Mouse (Mus musculus): ENCODE measurements around the gene Rhox3g. TPM values are rescaled to one million over a fixed set of nuclear protein-coding genes. Genes with fewer than 3 reads are reported as not detected.
"Not testable (repeated sequence)": the region's sequence is repeated elsewhere in the genome, so short reads cannot be mapped to it uniquely, and the experiment has no call there.

The Rhox3g gene
- not detected for polyA plus RNA-seq (2012; fragmentation: generic; extraction: Trizol)
- long read RNA-seq, experiment 1, result 0 reads
- long read RNA-seq, experiment 2, result 0 reads

- not testable (repeated sequence) for H3K36me3 ChIP-seq (ENCODE audit: control insufficient read depth, insufficient read depth); H3ac ChIP-seq (ENCODE audit: control insufficient read depth, insufficient read length, low read depth); H3K27me3 ChIP-seq (ENCODE audit: control insufficient read depth, insufficient read depth, insufficient read length); H3K4me3 ChIP-seq (ENCODE audit: insufficient read depth, poor library complexity, severe bottlenecking); H3K79me3 ChIP-seq (ENCODE audit: low read depth); H3K79me2 ChIP-seq (ENCODE audit: control insufficient read depth, insufficient read depth)
These were observed at the start of gene Rhox3g for GRCm38 (mm10) chrX:37628512-37628911. Rhox3g (minus strand) TSS chrX:37628612.

- H3K79me3 ChIP-seq (ENCODE audit: low read depth); H3K36me3 ChIP-seq (ENCODE audit: control insufficient read depth, insufficient read depth); H3K4me3 ChIP-seq (ENCODE audit: insufficient read depth, poor library complexity, severe bottlenecking); H3K79me2 ChIP-seq (ENCODE audit: control insufficient read depth, insufficient read depth); H3ac ChIP-seq (ENCODE audit: control insufficient read depth, insufficient read length, low read depth); H3K27me3 ChIP-seq (ENCODE audit: control insufficient read depth, insufficient read depth, insufficient read length): not testable (repeated sequence)
These were observed 44.8 kb upstream of the Rhox3g start, which contains the start of gene Rhox2h for GRCm38 (mm10) chrX:37673177-37673576. Rhox2h (minus strand) TSS chrX:37673277.

GRCm38 (mm10) chrX:37668664-37669063 lies 40.3 kb upstream of the Rhox3g start, which contains the start of gene Rhox3h:
Rhox3h (minus strand) TSS chrX:37668764.
- not testable (repeated sequence) for H3K27me3 ChIP-seq (ENCODE audit: control insufficient read depth, insufficient read depth, insufficient read length); H3K4me3 ChIP-seq (ENCODE audit: insufficient read depth, poor library complexity, severe bottlenecking); H3ac ChIP-seq (ENCODE audit: control insufficient read depth, insufficient read length, low read depth); H3K36me3 ChIP-seq (ENCODE audit: control insufficient read depth, insufficient read depth); H3K79me3 ChIP-seq (ENCODE audit: low read depth); H3K79me2 ChIP-seq (ENCODE audit: control insufficient read depth, insufficient read depth)

GRCm38 (mm10) chrX:37651227-37651626 lies 22.8 kb upstream of the Rhox3g start, which contains the start of gene Rhox4g:
Rhox4g (minus strand) TSS chrX:37651327.
- H3K4me3 ChIP-seq (ENCODE audit: insufficient read depth, poor library complexity, severe bottlenecking); H3ac ChIP-seq (ENCODE audit: control insufficient read depth, insufficient read length, low read depth); H3K79me3 ChIP-seq (ENCODE audit: low read depth); H3K79me2 ChIP-seq (ENCODE audit: control insufficient read depth, insufficient read depth); H3K27me3 ChIP-seq (ENCODE audit: control insufficient read depth, insufficient read depth, insufficient read length); H3K36me3 ChIP-seq (ENCODE audit: control insufficient read depth, insufficient read depth): not testable (repeated sequence)

GRCm38 (mm10) chrX:37643370-37643769 lies 15.0 kb upstream of the Rhox3g start, which contains the start of gene Rhox2g:
Rhox2g (minus strand) TSS chrX:37643470.
- not testable (repeated sequence) for H3K36me3 ChIP-seq (ENCODE audit: control insufficient read depth, insufficient read depth); H3ac ChIP-seq (ENCODE audit: control insufficient read depth, insufficient read length, low read depth); H3K4me3 ChIP-seq (ENCODE audit: insufficient read depth, poor library complexity, severe bottlenecking); H3K27me3 ChIP-seq (ENCODE audit: control insufficient read depth, insufficient read depth, insufficient read length); H3K79me2 ChIP-seq (ENCODE audit: control insufficient read depth, insufficient read depth); H3K79me3 ChIP-seq (ENCODE audit: low read depth)

- not testable (repeated sequence) for H3K36me3 ChIP-seq (ENCODE audit: control insufficient read depth, insufficient read depth); H3K79me2 ChIP-seq (ENCODE audit: control insufficient read depth, insufficient read depth); H3K4me3 ChIP-seq (ENCODE audit: insufficient read depth, poor library complexity, severe bottlenecking); H3ac ChIP-seq (ENCODE audit: control insufficient read depth, insufficient read length, low read depth); H3K79me3 ChIP-seq (ENCODE audit: low read depth); H3K27me3 ChIP-seq (ENCODE audit: control insufficient read depth, insufficient read depth, insufficient read length)
These were observed 20.8 kb downstream of the Rhox3g start, which contains the start of gene Rhox4f for GRCm38 (mm10) chrX:37607604-37608003. Rhox4f (minus strand) TSS chrX:37607704.

GRCm38 (mm10) chrX:37580692-37581091 lies 47.7 kb downstream of the Rhox3g start, which contains the start of gene Rhox3f:
Rhox3f (plus strand) TSS chrX:37580992.
- H3K36me3 ChIP-seq (ENCODE audit: control insufficient read depth, insufficient read depth); H3K79me2 ChIP-seq (ENCODE audit: control insufficient read depth, insufficient read depth); H3K27me3 ChIP-seq (ENCODE audit: control insufficient read depth, insufficient read depth, insufficient read length); H3K4me3 ChIP-seq (ENCODE audit: insufficient read depth, poor library complexity, severe bottlenecking); H3ac ChIP-seq (ENCODE audit: control insufficient read depth, insufficient read length, low read depth); H3K79me3 ChIP-seq (ENCODE audit: low read depth): not testable (repeated sequence)

Other genes with a start within 250 kb of the Rhox3g start
- gene Rhox3a2, start 248.6 kb downstream of the Rhox3g start, polyA plus RNA-seq (2012; fragmentation: generic; extraction: Trizol), result not detected
- not detected for gene Rhox4a2, start 237.8 kb downstream of the Rhox3g start, polyA plus RNA-seq (2012; fragmentation: generic; extraction: Trizol)
- not detected for gene Rhox2b, start 216.5 kb downstream of the Rhox3g start, polyA plus RNA-seq (2012; fragmentation: generic; extraction: Trizol)
- gene Rhox4b, start 196.1 kb downstream of the Rhox3g start, polyA plus RNA-seq (2012; fragmentation: generic; extraction: Trizol), result not detected
- gene Rhox2c, start 174.9 kb downstream of the Rhox3g start, polyA plus RNA-seq (2012; fragmentation: generic; extraction: Trizol), result not detected
- gene Rhox3c, start 170.0 kb downstream of the Rhox3g start, polyA plus RNA-seq (2012; fragmentation: generic; extraction: Trizol), result not detected
- gene Rhox4c, start 148.3 kb downstream of the Rhox3g start, polyA plus RNA-seq (2012; fragmentation: generic; extraction: Trizol), result not detected
- not detected for gene Rhox2d, start 135.2 kb downstream of the Rhox3g start, polyA plus RNA-seq (2012; fragmentation: generic; extraction: Trizol)
- gene Rhox4d, start 114.3 kb downstream of the Rhox3g start, polyA plus RNA-seq (2012; fragmentation: generic; extraction: Trizol), result not detected
- gene Rhox2e, start 98.2 kb downstream of the Rhox3g start, polyA plus RNA-seq (2012; fragmentation: generic; extraction: Trizol), result not detected
- gene Rhox3e, start 86.6 kb downstream of the Rhox3g start, polyA plus RNA-seq (2012; fragmentation: generic; extraction: Trizol), result not detected
- not detected for gene Rhox4e, start 71.2 kb downstream of the Rhox3g start, polyA plus RNA-seq (2012; fragmentation: generic; extraction: Trizol)
- gene Rhox2f, start 57.2 kb downstream of the Rhox3g start, polyA plus RNA-seq (2012; fragmentation: generic; extraction: Trizol), result not detected
- gene Rhox3f, start 47.6 kb downstream of the Rhox3g start, polyA plus RNA-seq (2012; fragmentation: generic; extraction: Trizol), result not detected
- not detected for gene Rhox4f, start 20.9 kb downstream of the Rhox3g start, polyA plus RNA-seq (2012; fragmentation: generic; extraction: Trizol)
- gene Rhox2g, start 14.9 kb upstream of the Rhox3g start, polyA plus RNA-seq (2012; fragmentation: generic; extraction: Trizol), result not detected
- not detected for gene Rhox4g, start 22.7 kb upstream of the Rhox3g start, polyA plus RNA-seq (2012; fragmentation: generic; extraction: Trizol)
- gene Rhox3h, start 40.2 kb upstream of the Rhox3g start, polyA plus RNA-seq (2012; fragmentation: generic; extraction: Trizol), result not detected
- gene Rhox2h, start 44.7 kb upstream of the Rhox3g start, polyA plus RNA-seq (2012; fragmentation: generic; extraction: Trizol), result 0.06 TPM
- gene Rhox5, start 176.2 kb upstream of the Rhox3g start, polyA plus RNA-seq (2012; fragmentation: generic; extraction: Trizol), result 2.4 TPM
- not detected for gene Rhox6, start 198.3 kb upstream of the Rhox3g start, polyA plus RNA-seq (2012; fragmentation: generic; extraction: Trizol)
- not detected for gene Rhox7a, start 203.1 kb upstream of the Rhox3g start, polyA plus RNA-seq (2012; fragmentation: generic; extraction: Trizol)